Mouse (Mus musculus) CD4-positive naive resting alpha-beta T cell, adult 57 days (primary cell): ENCODE data around the gene Pnliprp2. TPM values are rescaled to one million over a fixed set of nuclear protein-coding genes. Genes with fewer than 3 reads are reported as not detected.

Source experiments
- total RNA-seq: library from RNA; stranded (reverse); gene quantifications from one replicate; pipeline ENCODE4 v1.2.4, GENCODE M21; 2023

The Pnliprp2 gene
- total RNA-seq: not detected

DNA sequence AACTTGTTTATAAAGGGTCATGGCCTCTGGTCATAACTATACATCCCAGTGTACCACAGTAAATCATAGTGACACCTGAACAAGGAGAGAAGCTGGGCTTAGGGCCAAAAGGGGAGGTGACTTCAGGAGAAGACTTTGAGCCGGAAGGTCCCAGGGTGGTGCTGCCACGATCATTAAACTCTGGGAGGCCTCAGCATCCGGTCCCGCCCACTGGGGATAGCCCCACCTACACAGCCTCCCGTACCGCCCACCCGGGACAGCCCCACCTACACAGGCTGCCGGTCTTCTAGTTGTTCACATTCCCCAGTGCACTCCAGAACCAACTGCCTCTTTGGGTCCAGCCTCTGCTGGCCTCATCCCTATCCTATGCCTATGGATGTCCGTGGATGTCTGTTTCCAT is at the start of gene Pnliprp2:
TSS of gene Pnliprp2 (plus strand) at position 297 of the 400 bp plus-strand sequence.

DNA sequence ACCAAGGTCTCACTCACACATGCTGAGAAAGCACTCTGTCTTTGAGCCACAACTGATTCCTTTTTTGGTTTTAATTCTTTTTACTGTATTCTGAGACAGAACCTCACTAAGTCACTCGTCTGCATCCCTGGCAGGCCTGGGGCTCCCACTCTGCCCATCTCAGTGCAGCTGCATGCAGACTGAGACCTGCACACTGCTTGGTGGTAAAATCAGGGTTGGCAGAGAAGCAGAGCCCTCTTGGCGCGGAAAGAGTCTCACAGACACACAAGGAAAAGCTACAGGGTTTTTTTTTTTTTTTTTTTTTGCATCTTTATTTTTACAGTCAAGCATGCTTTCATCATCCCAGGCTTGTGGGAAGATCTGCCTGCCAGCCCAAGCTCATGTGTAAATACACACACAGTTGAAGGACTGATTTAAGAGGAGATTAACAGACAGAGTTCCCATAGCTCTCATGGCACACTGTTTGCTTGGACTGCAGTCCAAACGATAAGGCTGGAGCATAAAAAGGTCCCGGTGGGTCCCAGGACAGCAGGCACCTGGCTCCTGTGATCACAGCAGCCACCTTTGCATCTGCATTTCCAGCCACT is 31.0 kb upstream of the Pnliprp2 start, which contains the start of gene Pnliprp1:
TSS of gene Pnliprp1 (plus strand) at position 443 of the 587 bp plus-strand sequence.

DNA sequence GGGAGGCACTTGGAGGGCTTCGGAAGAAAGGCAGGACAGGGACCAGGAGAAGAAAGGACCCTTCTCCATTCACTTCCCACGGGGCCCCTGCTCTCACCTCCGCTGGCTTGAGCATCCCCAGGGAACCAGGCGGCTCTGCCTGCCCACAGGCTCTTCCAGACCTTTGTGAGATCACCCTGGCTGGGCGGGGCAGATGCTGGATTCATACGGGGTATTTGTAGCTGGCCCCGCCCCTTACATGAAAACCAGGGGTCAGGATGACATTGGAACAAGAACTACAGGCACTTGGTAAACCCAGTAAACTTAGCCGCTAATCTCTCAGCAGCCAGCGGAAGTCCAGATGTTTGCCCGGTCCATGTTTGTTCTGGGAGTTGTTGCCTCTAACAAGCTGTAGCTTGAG is 34.8 kb downstream of the Pnliprp2 start, which contains the start of gene 1700019N19Rik:
TSS of gene 1700019N19Rik (minus strand) at position 178 of the 400 bp plus-strand sequence.

Other genes starting within 250 kb of the Pnliprp2 start
- not detected for gene Ccdc172, start 247.7 kb upstream of the Pnliprp2 start, total RNA-seq
- gene Pnlip, start 107.2 kb upstream of the Pnliprp2 start, total RNA-seq: 2.4 TPM
- not detected for gene Pnliprp1, start 30.8 kb upstream of the Pnliprp2 start, total RNA-seq
- not detected for gene 1700019N19Rik, start 34.7 kb downstream of the Pnliprp2 start, total RNA-seq
- not detected for gene Eno4, start 183.7 kb downstream of the Pnliprp2 start, total RNA-seq
- gene Hspa12a, start 183.9 kb downstream of the Pnliprp2 start, total RNA-seq: 1.2 TPM